Mouse (Mus musculus) B cell, adult 62 days (primary cell): Measurements from ENCODE around the gene Pyroxd2. TPM values are rescaled to one million over a fixed set of nuclear protein-coding genes. Genes with fewer than 3 reads are reported as not detected.

Experiments used
- total RNA-seq: library from RNA; stranded (reverse); gene quantifications from 4 replicates; pipeline ENCODE4 v1.2.4, GENCODE M21; 2023

Pyroxd2 gene
- 1.8 to 2.5 TPM (median 1.9 TPM) in 4 replicates for total RNA-seq

DNA sequence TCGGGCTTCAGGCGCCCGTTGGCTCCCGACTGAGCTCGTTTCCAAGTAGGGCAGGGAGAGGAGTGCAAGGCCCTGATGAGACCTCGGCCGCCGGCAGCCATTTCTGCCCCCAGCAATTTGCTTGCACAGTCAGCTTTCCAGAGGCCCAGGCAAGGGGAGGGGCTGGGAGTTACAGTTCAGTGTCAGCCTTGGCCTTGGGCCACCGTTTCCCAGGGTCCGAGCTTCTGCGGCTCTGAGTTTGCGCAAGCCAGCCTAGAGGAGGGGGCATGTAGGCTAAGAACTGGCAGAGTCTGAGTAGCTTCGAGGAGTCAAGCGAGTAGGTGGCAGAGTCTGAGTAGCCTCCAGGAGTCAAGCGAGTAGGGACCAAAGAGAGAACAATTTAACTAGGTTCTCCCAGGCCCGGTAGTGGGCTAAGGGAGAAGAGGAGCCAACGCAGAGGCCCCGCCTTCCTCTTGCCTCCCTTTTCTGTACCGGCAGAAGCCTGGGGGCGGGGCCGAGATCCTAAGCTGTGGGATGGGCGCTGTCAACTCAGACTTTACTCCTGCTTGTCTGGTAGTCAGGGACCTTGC is at the start of gene Pyroxd2:
TSS of gene Pyroxd2 (minus strand) at position 413 of the 569 bp plus-strand sequence.

DNA sequence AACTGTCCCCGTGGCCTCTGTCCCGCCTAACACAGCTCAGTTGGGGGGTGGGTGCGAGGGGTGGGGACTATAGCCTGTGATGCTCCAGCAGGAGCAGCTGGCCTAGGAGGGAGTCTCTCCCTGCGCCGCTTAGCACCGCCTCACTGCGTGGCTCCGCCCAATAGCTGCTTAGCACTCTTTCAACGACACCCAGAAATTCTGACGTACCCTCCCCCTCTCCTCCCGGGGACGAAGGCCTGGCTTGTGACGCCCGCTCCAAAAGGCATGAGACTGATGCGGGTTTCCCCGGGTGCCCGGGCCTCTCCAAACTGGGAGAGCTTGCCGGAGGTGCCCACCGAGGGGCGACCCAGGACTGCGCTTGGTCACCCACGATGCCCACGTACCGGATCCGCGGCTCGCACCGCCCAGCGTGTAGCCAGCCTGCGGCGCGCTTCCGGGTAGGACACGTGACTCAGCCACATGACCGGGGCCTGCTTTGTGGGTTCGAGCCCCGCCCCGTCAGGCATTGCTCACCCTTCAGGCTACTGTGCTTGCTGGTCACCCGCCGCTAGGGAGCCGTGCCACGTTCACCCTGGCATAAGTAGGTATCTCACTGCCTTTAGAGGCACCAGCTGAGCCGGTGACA is 27.1 kb upstream of the Pyroxd2 start, which contains the start of gene Hps1:
TSS of gene Hps1 (minus strand) at position 448 of the 625 bp plus-strand sequence.

Other genes with a start within 250 kb of the Pyroxd2 start
- 40.0 to 46.2 TPM (median 41.8 TPM) in 4 replicates for gene R3hcc1l, start 234.0 kb downstream of the Pyroxd2 start, total RNA-seq
- not detected in 4 replicates for gene Loxl4, start 140.0 kb downstream of the Pyroxd2 start, total RNA-seq
- 38.0 to 50.4 TPM (median 43.9 TPM) in 4 replicates for gene Hps1, start 27.2 kb upstream of the Pyroxd2 start, total RNA-seq